Mouse (Mus musculus) spleen, adult 2 months (tissue): ENCODE data around the gene Pcx.

Source experiments
- CTCF ChIP-seq: fragments of 200-500 bp; IDR thresholded peaks from 2 replicates; pipeline ENCODE4 v1.5.1; 2011; ENCODE audit warnings: mild to moderate bottlenecking, inconsistent platforms; ENCODE audit not compliant: insufficient read depth, insufficient read length, insufficient replicate concordance; ENCODE audit errors: extremely low read depth
- POLR2A ChIP-seq: fragments of 200-500 bp; IDR thresholded peaks from 2 replicates; pipeline ENCODE4 v1.6.1; 2011; ENCODE audit warnings: low read depth, low read length, inconsistent platforms

DNA sequence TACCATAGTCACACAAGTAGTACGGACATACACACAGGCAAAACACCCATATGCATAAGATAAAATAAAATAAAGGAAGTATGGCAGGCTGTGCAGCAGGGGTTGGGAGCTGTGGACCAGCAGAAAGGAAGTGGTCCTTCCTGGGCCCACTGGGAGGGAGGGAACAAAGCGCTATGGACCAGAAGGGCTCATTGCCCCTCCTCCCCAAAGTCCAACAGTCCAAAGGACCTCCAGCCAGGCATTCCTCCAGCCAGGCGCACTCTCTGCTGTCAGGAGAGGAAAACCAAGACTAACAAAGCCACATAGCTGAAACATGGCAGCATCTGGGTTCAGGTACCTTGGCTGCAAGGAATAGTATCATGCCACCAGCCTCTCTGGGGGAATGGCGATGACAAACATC is 45.6 kb upstream of the Pcx start:
- no peak for TF ChIP-seq POLR2A
- TF ChIP-seq CTCF, result no peak
